Mouse (Mus musculus): ENCODE data around the gene Rnf141. TPM values are rescaled to one million over a fixed set of nuclear protein-coding genes. Genes with fewer than 3 reads are reported as not detected.

Gene Rnf141
- total RNA-seq, 2 experiments from 2014 or later, result 20.1 to 21.4 TPM

GRCm38 (mm10) chr7:110823076-110823475, 21.2 kb downstream of the Rnf141 start:
- intact Hi-C loops (cut with DNase I), result no loop called here
- TF ChIP-seq CTCF (IDR thresholded peaks at IDR 0.05), result no peak
- Histone ChIP-seq H3K27ac (no peak overlapping the region), H3K4me3 (no peak overlapping the region)
- DNase-seq, result no peak

GRCm38 (mm10) chr7:110822055-110822454, 22.2 kb downstream of the Rnf141 start:
- no peak for TF ChIP-seq CTCF (IDR thresholded peaks at IDR 0.05)
- no peak for DNase-seq
- intact Hi-C loops (cut with DNase I), result no loop called here
- peak overlapping the region; percentile 73 for H3K27ac ChIP-seq
- H3K4me3 ChIP-seq, result no peak overlapping the region

- no peak for TF ChIP-seq CTCF (IDR thresholded peaks at IDR 0.05)
- 0 out of 2 replicates have a peak overlapping the region, but pooled peaks have one; percentile 17 for H3K4me3 ChIP-seq
- intact Hi-C loops (cut with DNase I), result no loop called here
- H3K27ac ChIP-seq, result peak overlapping the region; percentile 73
- DNase-seq, result peak; percentile 81
Measured at GRCm38 (mm10) chr7:110821653-110822052, 22.6 kb downstream of the Rnf141 start.

- DNase-seq, result no peak
- H3K4me3 ChIP-seq, result no peak overlapping the region
- intact Hi-C loops (cut with DNase I), result no loop called here
- peak; percentile 28; the same call in 1 of the 2 replicates for TF ChIP-seq CTCF (IDR thresholded peaks at IDR 0.05)
- H3K27ac ChIP-seq, result peak overlapping the region; percentile 73
Measured at GRCm38 (mm10) chr7:110821068-110821467, 23.2 kb downstream of the Rnf141 start.

GRCm38 (mm10) chr7:110818787-110819350, 25.4 kb downstream of the Rnf141 start:
- Histone ChIP-seq H3K4me3 (no peak overlapping the region), H3K27ac (peak overlapping the region; percentile 68)
- DNase-seq, result no peak
- intact Hi-C loops (cut with DNase I), result no loop called here
- TF ChIP-seq CTCF (IDR thresholded peaks at IDR 0.05), result no peak

GRCm38 (mm10) chr7:110818206-110818605, 26.1 kb downstream of the Rnf141 start:
- peak; percentile 84 for DNase-seq
- TF ChIP-seq CTCF (IDR thresholded peaks at IDR 0.05), result no peak

GRCm38 (mm10) chr7:110816037-110816436, 28.2 kb downstream of the Rnf141 start:
- intact Hi-C loops (cut with DNase I), result loop anchor here (1.0 to 2.0 kb wide), 2 partner anchors 115 to 199 kb away; no protein-coding TSS in a partner anchor
- no peak for DNase-seq
- no peak overlapping the region for H3K4me3 ChIP-seq
- H3K27ac ChIP-seq, result no peak overlapping the region
- peak; percentile 85 for TF ChIP-seq CTCF (IDR thresholded peaks at IDR 0.05)

More at GRCm38 (mm10) chr7:110818206-110818605, 26.1 kb downstream of the Rnf141 start:
- Histone ChIP-seq H3K27ac (peak overlapping the region; percentile 68), H3K4me3 (no peak overlapping the region)
- intact Hi-C loops (cut with DNase I), result no loop called here

DNA sequence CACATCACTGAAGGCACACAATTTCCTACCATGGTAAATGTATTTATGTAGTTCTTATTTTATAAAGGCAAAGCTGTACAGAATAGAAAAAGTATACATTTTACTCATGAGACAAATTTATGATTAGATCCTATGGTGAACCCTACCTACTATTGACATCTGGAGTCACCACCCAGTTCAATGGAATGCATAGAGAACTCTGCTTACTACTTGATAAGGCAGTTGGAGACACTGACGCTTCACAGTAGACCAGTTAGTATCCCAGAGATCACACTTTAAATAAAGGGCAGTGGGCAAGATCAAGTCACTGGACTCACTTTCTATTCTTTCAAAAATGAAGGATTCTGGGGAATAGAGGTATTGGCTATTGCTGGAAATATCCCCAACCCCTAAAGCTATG, 30.3 kb downstream of the Rnf141 start:
- intact Hi-C loops (cut with DNase I), result no loop called here
- Histone ChIP-seq H3K27ac (no peak overlapping the region), H3K4me3 (no peak overlapping the region)
- no peak for TF ChIP-seq CTCF (IDR thresholded peaks at IDR 0.05)
- no peak for DNase-seq

DNA sequence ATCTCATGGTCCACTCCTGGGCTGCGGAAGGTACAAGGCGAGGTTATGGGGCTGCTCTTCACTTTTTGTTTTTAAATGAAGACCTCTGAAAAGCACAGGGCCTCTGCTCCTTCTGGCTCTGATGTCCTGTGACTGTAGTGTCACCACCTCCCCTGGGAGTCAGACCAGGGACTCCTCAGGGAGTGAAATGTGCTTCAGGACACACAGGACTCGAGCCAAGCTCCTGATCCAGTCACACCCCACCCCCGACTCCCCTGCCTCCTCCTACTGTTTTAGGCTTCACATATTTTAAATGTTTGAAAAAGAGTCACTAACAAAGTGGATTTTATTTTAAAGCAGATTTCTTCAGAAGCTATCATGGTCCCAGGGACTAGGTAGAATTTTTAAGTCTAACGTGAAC, 32.7 kb downstream of the Rnf141 start:
- Histone ChIP-seq H3K27ac (no peak overlapping the region; the same call in 1 of the 2 replicates), H3K4me3 (no peak overlapping the region)
- no peak for TF ChIP-seq CTCF (IDR thresholded peaks at IDR 0.05)
- intact Hi-C loops (cut with DNase I), result no loop called here
- DNase-seq, result no peak

- intact Hi-C loops (cut with DNase I), result no loop called here
- H3K27ac ChIP-seq, result peak overlapping the region; percentile 69
- no peak for TF ChIP-seq CTCF (IDR thresholded peaks at IDR 0.05)
- no peak overlapping the region for H3K4me3 ChIP-seq
- no peak for DNase-seq
Measured at GRCm38 (mm10) chr7:110810995-110811394, 33.3 kb downstream of the Rnf141 start.

GRCm38 (mm10) chr7:110809585-110810557, 34.4 kb downstream of the Rnf141 start:
- no peak for TF ChIP-seq CTCF (IDR thresholded peaks at IDR 0.05)
- H3K27ac ChIP-seq, result peak overlapping the region; percentile 69
- intact Hi-C loops (cut with DNase I), result no loop called here
- no peak overlapping the region for H3K4me3 ChIP-seq
- no peak for DNase-seq

- no peak for TF ChIP-seq CTCF (IDR thresholded peaks at IDR 0.05)
- no peak for DNase-seq
- intact Hi-C loops (cut with DNase I), result no loop called here
- peak overlapping the region; percentile 69 for H3K27ac ChIP-seq
- no peak overlapping the region for H3K4me3 ChIP-seq
Measured at GRCm38 (mm10) chr7:110808962-110809361, 35.3 kb downstream of the Rnf141 start.

GRCm38 (mm10) chr7:110807460-110808030, 36.7 kb downstream of the Rnf141 start:
- Histone ChIP-seq H3K27ac (0 out of 2 replicates have a peak overlapping the region, but pooled peaks have one; percentile 32), H3K4me3 (no peak overlapping the region)
- intact Hi-C loops (cut with DNase I), result no loop called here
- no peak for TF ChIP-seq CTCF (IDR thresholded peaks at IDR 0.05)
- no peak for DNase-seq

Measured in gastrocnemius, adult 2 months (tissue).